In genomic region chr2:31469931-31470682, GRCm38 (mm10) we compare ENCODE assay signal across 8 mouse cellular contexts. TPM values are rescaled to one million over a fixed set of nuclear protein-coding genes. Genes with fewer than 3 reads are reported as not detected.
A peak's percentile ranks its signal among the peaks of the same experiment; 100 is the strongest.
DNase-seq lines count a peak whose midpoint lies in the region; ATAC-seq and TF ChIP-seq lines count a peak whose summit lies in the region.

TSS of gene Ass1 (plus strand) at chr2:31470207.

- peak within 1 kb of the TSS; percentile 79 for H3K4me2 ChIP-seq in embryonic facial prominence, embryonic 14.5 days (ENCODE audit: low read depth, low read length)
- H3K4me2 ChIP-seq in kidney, embryonic 14.5 days (replicated peaks; ENCODE audit: low read depth, low read length) = peak within 1 kb of the TSS; percentile 88
- peak within 1 kb of the TSS; percentile 94 for H3K4me2 ChIP-seq in midbrain, postnatal 0 days (ENCODE audit: low read depth, low read length, poor library complexity, severe bottlenecking)

- H3K27me3 ChIP-seq in embryonic facial prominence, embryonic 14.5 days (replicated peaks; ENCODE audit: control insufficient read depth, insufficient read depth, low read length) = peaks cover 9% of the 10 kb centered on the region; the same call in 1 of the 2 replicates
- peaks cover 73% of the 10 kb centered on the region for H3K27me3 ChIP-seq in heart, embryonic 10.5 days (ENCODE audit: insufficient read depth, poor library complexity, severe bottlenecking)
- peaks cover 11% of the 10 kb centered on the region for H3K27me3 ChIP-seq in kidney, embryonic 14.5 days (ENCODE audit: control insufficient read depth, insufficient read depth, low read length)
- peaks cover 9% of the 10 kb centered on the region; the same call in 1 of the 2 replicates for H3K27me3 ChIP-seq in midbrain, postnatal 0 days (ENCODE audit: insufficient read depth, low read length)
- H3K27me3 ChIP-seq in splenic B cell, adult 2 months (ENCODE audit: control insufficient read depth, insufficient read depth, low read length, poor library complexity, severe bottlenecking) = no peaks in the 10 kb centered on the region

- no peaks in the 10 kb centered on the region; the same call in 1 of the 2 replicates for H3K9me3 ChIP-seq in embryonic facial prominence, embryonic 14.5 days (ENCODE audit: control insufficient read depth, low read length)
- no peaks in the 10 kb centered on the region for H3K9me3 ChIP-seq in heart, embryonic 10.5 days
- no peaks in the 10 kb centered on the region for H3K9me3 ChIP-seq in kidney, embryonic 14.5 days (ENCODE audit: control insufficient read depth, low read length)
- no peaks in the 10 kb centered on the region for H3K9me3 ChIP-seq in midbrain, postnatal 0 days (ENCODE audit: low read length)

- H3K36me3 ChIP-seq in embryonic facial prominence, embryonic 14.5 days (ENCODE audit: control insufficient read depth, insufficient read depth, low read length) = no peaks in the 10 kb centered on the region
- H3K36me3 ChIP-seq in heart, embryonic 10.5 days = no peaks in the 10 kb centered on the region
- H3K36me3 ChIP-seq in kidney, embryonic 14.5 days (ENCODE audit: control insufficient read depth, insufficient read depth, low read length) = no peaks in the 10 kb centered on the region
- H3K36me3 ChIP-seq in midbrain, postnatal 0 days (ENCODE audit: insufficient read depth, low read length) = no peaks in the 10 kb centered on the region
- H3K36me3 ChIP-seq in splenic B cell, adult 2 months (ENCODE audit: control insufficient read depth, insufficient read depth, low read length, poor library complexity, severe bottlenecking) = no peaks in the 10 kb centered on the region

- peak; percentile 45 for TF ChIP-seq CTCF in midbrain, postnatal 0 days (IDR thresholded peaks at IDR 0.05)

- peak within 1 kb of the TSS; percentile 41 for H3K4me3 ChIP-seq in embryonic facial prominence, embryonic 14.5 days (ENCODE audit: low read depth, low read length)
- H3K4me3 ChIP-seq in heart, embryonic 10.5 days = peak within 1 kb of the TSS; percentile 67
- H3K4me3 ChIP-seq in kidney, embryonic 14.5 days (ENCODE audit: low read length) = peak within 1 kb of the TSS; percentile 42
- H3K4me3 ChIP-seq in midbrain, postnatal 0 days (ENCODE audit: low read depth, low read length) = peak within 1 kb of the TSS; percentile 49

- peak; percentile 89 for ATAC-seq in embryonic facial prominence, embryonic 14.5 days (ENCODE audit: low read depth)
- ATAC-seq in kidney, embryonic 14.5 days (ENCODE audit: low FRiP score, low TSS enrichment) = peak; percentile 82
- ATAC-seq in midbrain, postnatal 0 days (ENCODE audit: low FRiP score) = peak; percentile 75

- peak within 1 kb of the TSS; percentile 47 for H3K9ac ChIP-seq in embryonic facial prominence, embryonic 14.5 days (ENCODE audit: low read depth, low read length)
- peak within 1 kb of the TSS; percentile 44 for H3K9ac ChIP-seq in kidney, embryonic 14.5 days (ENCODE audit: low read depth, low read length)
- peak within 1 kb of the TSS; percentile 52 for H3K9ac ChIP-seq in midbrain, postnatal 0 days (replicated peaks; ENCODE audit: low read length, poor library complexity, severe bottlenecking)

- 2% methylated on average over 26 of the region's 49 CpGs for WGBS in embryonic facial prominence, embryonic 14.5 days
- under 1% methylated on average over 45 of the region's 49 CpGs for WGBS in heart, embryonic 10.5 days
- WGBS in kidney, embryonic 14.5 days = under 1% methylated on average over 45 of the region's 49 CpGs
- whole genome bisulfite sequencing in midbrain, postnatal 0 days = 1% methylated on average over 47 of the region's 49 CpGs

- H3K27ac ChIP-seq in embryonic facial prominence, embryonic 14.5 days (replicated peaks; ENCODE audit: low read depth, low read length) = no peak within 1 kb of the TSS
- peak within 1 kb of the TSS; percentile 56; the same call in 1 of the 2 replicates for H3K27ac ChIP-seq in heart, embryonic 10.5 days
- no peak within 1 kb of the TSS for H3K27ac ChIP-seq in kidney, embryonic 14.5 days (ENCODE audit: low read depth, low read length)
- H3K27ac ChIP-seq in midbrain, postnatal 0 days (ENCODE audit: low read depth, low read length) = no peak within 1 kb of the TSS

- H3K4me1 ChIP-seq in embryonic facial prominence, embryonic 14.5 days (ENCODE audit: control insufficient read depth, insufficient read depth, low read length) = peaks cover 8% of the 10 kb centered on the region; the same call in 1 of the 2 replicates
- peaks cover 30% of the 10 kb centered on the region for H3K4me1 ChIP-seq in heart, embryonic 10.5 days
- H3K4me1 ChIP-seq in kidney, embryonic 14.5 days (ENCODE audit: control insufficient read depth, insufficient read depth, low read length) = peaks cover 5% of the 10 kb centered on the region; the same call in 1 of the 2 replicates
- peaks cover 11% of the 10 kb centered on the region; the same call in 1 of the 2 replicates for H3K4me1 ChIP-seq in midbrain, postnatal 0 days (ENCODE audit: insufficient read depth, low read length)

- DNase-seq in 3T3-L1 (ENCODE audit: low read depth, low spot score) (peak; percentile 64), liver (peak; percentile 84)
- DNase-seq in adrenal gland, postnatal 25 days = peak; percentile 79
- peak; percentile 87 for DNase-seq in embryonic facial prominence, embryonic 14.5 days (ENCODE audit: low spot score)
- DNase-seq in heart, embryonic 10.5 days (ENCODE audit: low spot score) = peak; percentile 87
- DNase-seq in midbrain, postnatal 0 days (ENCODE audit: low spot score) = peak; percentile 58
- peak; percentile 90 for DNase-seq in splenic B cell, adult 2 months (ENCODE audit: low read depth, low spot score)

RNA-seq across cellular contexts. Expression of gene Ass1, which starts in this region (rescaled TPM):
- total RNA-seq in adrenal gland, postnatal 25 days (2021) = 14.8 and 41.4 TPM in 2 replicates
- 24.1 and 25.4 TPM in 2 replicates for polyA plus RNA-seq in embryonic facial prominence, embryonic 14.5 days (2014; fragmentation: Nextera tagmentation; extraction: Ambion mirVana)
- 8.9 and 18.2 TPM in 2 replicates for polyA plus RNA-seq in heart, embryonic 10.5 days (2016; fragmentation: Nextera tagmentation; extraction: Ambion mirVana)
- polyA plus RNA-seq in kidney, embryonic 14.5 days (2014; fragmentation: Nextera tagmentation; extraction: Ambion mirVana) = 13.8 and 20.3 TPM in 2 replicates
- total RNA-seq in midbrain, postnatal 0 days (2014; rRNA removed) = 17.4 and 24.9 TPM in 2 replicates
- 26.4 and 30.3 TPM in 2 replicates for polyA plus RNA-seq in midbrain, postnatal 0 days (2015; fragmentation: Nextera tagmentation; extraction: Ambion mirVana)
